Mouse (Mus musculus) forebrain, embryonic 12.5 days (tissue): ENCODE measurements around the gene S100a16. TPM values are rescaled to one million over a fixed set of nuclear protein-coding genes. Genes with fewer than 3 reads are reported as not detected.
A peak's percentile ranks its signal among the peaks of the same experiment; 100 is the strongest.

Source experiments
- ATAC-seq: fragments of 200-750 bp; cut with Nextera tagmentation; 2 replicates; pipeline ENCODE4 v1.8.0; 2017; ENCODE audit warnings: moderate TSS enrichment; ENCODE audit not compliant: low FRiP score
- H3K27ac ChIP-seq: fragments of 300-500 bp; sonication (generic); 2 replicates; pipeline ENCODE4 v1.5.1; 2016; ENCODE audit warnings: mild to moderate bottlenecking
- H3K27me3 ChIP-seq: fragments of 300-500 bp; sonication (generic); 2 replicates; pipeline ENCODE4 v1.6.1; 2016; ENCODE audit warnings: mild to moderate bottlenecking
- H3K36me3 ChIP-seq: fragments of 300-500 bp; sonication (generic); replicated peaks from 2 replicates; pipeline ENCODE4 v1.6.1; 2016; ENCODE audit warnings: mild to moderate bottlenecking
- H3K4me1 ChIP-seq: fragments of 300-500 bp; sonication (generic); 2 replicates; pipeline ENCODE4 v1.6.1; 2016
- H3K4me2 ChIP-seq: fragments of 300-500 bp; sonication (generic); 2 replicates; pipeline ENCODE4 v1.6.1; 2016; ENCODE audit warnings: mild to moderate bottlenecking, moderate library complexity
- H3K4me3 ChIP-seq: fragments of 300-500 bp; sonication (generic); replicated peaks from 2 replicates; pipeline ENCODE4 v1.5.1; 2016; ENCODE audit warnings: mild to moderate bottlenecking
- H3K9ac ChIP-seq: fragments of 300-500 bp; sonication (generic); 2 replicates; pipeline ENCODE4 v1.6.1; 2016; ENCODE audit warnings: mild to moderate bottlenecking
- H3K9me3 ChIP-seq: fragments of 300-500 bp; sonication (generic); 2 replicates; pipeline ENCODE4 v1.6.1; 2016
- WGBS: fragments of 180-500 bp; shearing (Covaris S2); methylation state at CpG from one replicate; pipeline ENCODE4 v1.1.7; 2016; 5-methylcytosine and 5-hydroxymethylcytosine counted together
- polyA plus RNA-seq: library from polyadenylated mRNA; unstranded; fragments of >200 nt; fragmentation: Nextera tagmentation; extraction: Ambion mirVana; gene quantifications from 2 replicates; pipeline ENCODE4 v1.2.1, GENCODE M21; 2016

The S100a16 gene
- polyA plus RNA-seq, 1 experiment from 2014 or later, result 26.8 TPM

GRCm38 (mm10) chr3:90508950-90509746 lies 27.9 kb upstream of the S100a16 start, which contains the start of gene Chtop:
Gene Chtop (minus strand): TSS chr3:90509498.
- H3K27ac ChIP-seq, result peak within 1 kb of the TSS; percentile 93
- peak within 1 kb of the TSS; percentile 97 for H3K9ac ChIP-seq
- peaks cover 25% of the 10 kb centered on the region for H3K27me3 ChIP-seq
- peak; percentile 95 for ATAC-seq
- WGBS, result under 1% methylated on average over 66 of the region's 66 CpGs
- H3K36me3 ChIP-seq, result peaks cover 35% of the 10 kb centered on the region
- H3K9me3 ChIP-seq, result no peaks in the 10 kb centered on the region
- H3K4me1 ChIP-seq, result peaks cover 20% of the 10 kb centered on the region
- peak within 1 kb of the TSS; percentile 83 for H3K4me2 ChIP-seq
- H3K4me3 ChIP-seq, result peak within 1 kb of the TSS; percentile 91

- no peak overlapping the region for H3K9ac ChIP-seq
- peak overlapping the region; percentile 91 for H3K4me3 ChIP-seq
- no peaks in the 10 kb centered on the region for H3K9me3 ChIP-seq
- peaks cover 31% of the 10 kb centered on the region for H3K27me3 ChIP-seq
- peaks cover 23% of the 10 kb centered on the region for H3K4me1 ChIP-seq
- ATAC-seq, result peak; percentile 37
- H3K27ac ChIP-seq, result peak overlapping the region; percentile 93; the same call in 1 of the 2 replicates
- 11% methylated on average over 2 of the region's 2 CpGs for WGBS
- peaks cover 29% of the 10 kb centered on the region for H3K36me3 ChIP-seq
- H3K4me2 ChIP-seq, result peak overlapping the region; percentile 41
Measured at GRCm38 (mm10) chr3:90509747-90510123, 27.3 kb upstream of the S100a16 start.

- peaks cover 27% of the 10 kb centered on the region for H3K4me1 ChIP-seq
- no peak overlapping the region for H3K27ac ChIP-seq
- no peak overlapping the region for H3K4me2 ChIP-seq
- WGBS, result 92% methylated on average over 5 of the region's 5 CpGs
- H3K9me3 ChIP-seq, result no peaks in the 10 kb centered on the region
- peaks cover 46% of the 10 kb centered on the region for H3K27me3 ChIP-seq
- ATAC-seq, result no peak
- H3K36me3 ChIP-seq, result peaks cover 5% of the 10 kb centered on the region
- no peak overlapping the region for H3K4me3 ChIP-seq
- H3K9ac ChIP-seq, result no peak overlapping the region
Measured at GRCm38 (mm10) chr3:90512276-90512675, 24.8 kb upstream of the S100a16 start.

GRCm38 (mm10) chr3:90512948-90513642 lies 24.0 kb upstream of the S100a16 start:
- Histone ChIP-seq H3K27me3 (peaks cover 46% of the 10 kb centered on the region), H3K36me3 (no peaks in the 10 kb centered on the region), H3K4me2 (no peak overlapping the region), H3K4me1 (peaks cover 19% of the 10 kb centered on the region), H3K9me3 (no peaks in the 10 kb centered on the region), H3K4me3 (no peak overlapping the region), H3K9ac (no peak overlapping the region), H3K27ac (no peak overlapping the region)
- ATAC-seq, result no peak
- 78% methylated on average over 9 of the region's 9 CpGs for WGBS

- no peaks in the 10 kb centered on the region for H3K36me3 ChIP-seq
- no peaks in the 10 kb centered on the region for H3K9me3 ChIP-seq
- H3K9ac ChIP-seq, result peak within 1 kb of the TSS; percentile 47
- no peak for ATAC-seq
- WGBS, result 3% methylated on average over 25 of the region's 25 CpGs
- H3K27ac ChIP-seq, result no peak within 1 kb of the TSS
- peak within 1 kb of the TSS; percentile 60 for H3K4me2 ChIP-seq
- peaks cover 16% of the 10 kb centered on the region for H3K4me1 ChIP-seq
- peaks cover 46% of the 10 kb centered on the region for H3K27me3 ChIP-seq
- peak within 1 kb of the TSS; percentile 32 for H3K4me3 ChIP-seq
Measured at GRCm38 (mm10) chr3:90513796-90514590, 23.1 kb upstream of the S100a16 start, which contains the start of the genes S100a1 and S100a13. Gene S100a1 (minus strand): TSS chr3:90514392. Gene S100a13 (plus strand): TSS chr3:90514435.

- Histone ChIP-seq H3K27ac (no peak overlapping the region), H3K4me1 (peaks cover 16% of the 10 kb centered on the region), H3K4me2 (peak overlapping the region; percentile 60), H3K27me3 (peaks cover 46% of the 10 kb centered on the region), H3K9me3 (no peaks in the 10 kb centered on the region), H3K9ac (peak overlapping the region; percentile 47), H3K4me3 (peak overlapping the region; percentile 32), H3K36me3 (no peaks in the 10 kb centered on the region)
- under 1% methylated on average over 10 of the region's 10 CpGs for WGBS
- ATAC-seq, result peak; percentile 74; the same call in 1 of the 2 replicates
Measured at GRCm38 (mm10) chr3:90514691-90515090, 22.4 kb upstream of the S100a16 start.

- peak overlapping the region; percentile 60 for H3K4me2 ChIP-seq
- no peaks in the 10 kb centered on the region for H3K36me3 ChIP-seq
- peaks cover 16% of the 10 kb centered on the region for H3K4me1 ChIP-seq
- ATAC-seq, result no peak
- H3K4me3 ChIP-seq, result peak overlapping the region; percentile 32
- peak overlapping the region; percentile 47; the same call in 1 of the 2 replicates for H3K9ac ChIP-seq
- H3K27ac ChIP-seq, result no peak overlapping the region
- WGBS, result 57% methylated on average over 1 of the region's 1 CpGs
- H3K27me3 ChIP-seq, result peaks cover 48% of the 10 kb centered on the region
- no peaks in the 10 kb centered on the region for H3K9me3 ChIP-seq
Measured at GRCm38 (mm10) chr3:90515242-90515641, 21.8 kb upstream of the S100a16 start.

GRCm38 (mm10) chr3:90515789-90516188 lies 21.3 kb upstream of the S100a16 start:
- H3K27ac ChIP-seq, result no peak overlapping the region
- 86% methylated on average over 4 of the region's 4 CpGs for WGBS

GRCm38 (mm10) chr3:90517711-90518110 lies 19.3 kb upstream of the S100a16 start:
- H3K27ac ChIP-seq, result no peak overlapping the region
- no peak overlapping the region for H3K4me3 ChIP-seq
- H3K9me3 ChIP-seq, result no peaks in the 10 kb centered on the region
- ATAC-seq, result no peak
- peaks cover 38% of the 10 kb centered on the region for H3K27me3 ChIP-seq
- no peak overlapping the region for H3K4me2 ChIP-seq
- 86% methylated on average over 4 of the region's 4 CpGs for WGBS
- H3K36me3 ChIP-seq, result no peaks in the 10 kb centered on the region
- H3K9ac ChIP-seq, result no peak overlapping the region
- peaks cover 16% of the 10 kb centered on the region for H3K4me1 ChIP-seq

More at GRCm38 (mm10) chr3:90515789-90516188, 21.3 kb upstream of the S100a16 start:
- Histone ChIP-seq H3K4me2 (no peak overlapping the region), H3K9ac (no peak overlapping the region), H3K4me1 (peaks cover 16% of the 10 kb centered on the region), H3K27me3 (peaks cover 49% of the 10 kb centered on the region), H3K36me3 (no peaks in the 10 kb centered on the region), H3K9me3 (no peaks in the 10 kb centered on the region), H3K4me3 (no peak overlapping the region)
- no peak for ATAC-seq

- Histone ChIP-seq H3K4me1 (no peaks in the 10 kb centered on the region), H3K27ac (no peak overlapping the region), H3K36me3 (no peaks in the 10 kb centered on the region), H3K4me3 (no peak overlapping the region), H3K9ac (no peak overlapping the region), H3K9me3 (no peaks in the 10 kb centered on the region), H3K27me3 (no peaks in the 10 kb centered on the region), H3K4me2 (no peak overlapping the region)
- ATAC-seq, result no peak
- 70% methylated on average over 4 of the region's 4 CpGs for WGBS
Measured at GRCm38 (mm10) chr3:90525421-90525820, 11.6 kb upstream of the S100a16 start.

GRCm38 (mm10) chr3:90526076-90526475 lies 11.0 kb upstream of the S100a16 start:
- Histone ChIP-seq H3K9ac (no peak overlapping the region), H3K9me3 (no peaks in the 10 kb centered on the region), H3K27ac (no peak overlapping the region), H3K4me2 (no peak overlapping the region), H3K4me1 (no peaks in the 10 kb centered on the region), H3K36me3 (no peaks in the 10 kb centered on the region), H3K4me3 (no peak overlapping the region), H3K27me3 (no peaks in the 10 kb centered on the region)
- 92% methylated on average over 2 of the region's 2 CpGs for WGBS
- ATAC-seq, result no peak

- H3K4me2 ChIP-seq, result no peak within 1 kb of the TSS
- ATAC-seq, result no peak
- no peaks in the 10 kb centered on the region for H3K36me3 ChIP-seq
- no peak within 1 kb of the TSS for H3K27ac ChIP-seq
- no peak within 1 kb of the TSS for H3K4me3 ChIP-seq
- no peaks in the 10 kb centered on the region for H3K9me3 ChIP-seq
- no peak within 1 kb of the TSS for H3K9ac ChIP-seq
- H3K4me1 ChIP-seq, result no peaks in the 10 kb centered on the region
- no peaks in the 10 kb centered on the region for H3K27me3 ChIP-seq
- 84% methylated on average over 5 of the region's 5 CpGs for WGBS
Measured at GRCm38 (mm10) chr3:90526580-90526979, 10.5 kb upstream of the S100a16 start, which contains the start of gene S100a14. Gene S100a14 (plus strand): TSS chr3:90526856.
